Mouse (Mus musculus) midbrain, embryonic 11.5 days (tissue): ENCODE measurements at regions not wholly inside any gene's neighbourhood (a gene's known extent, or its start where the extent isn't known, plus 50 kb on each side); places are given as distances from the start of the nearest gene placed in this dataset.

Source experiments
- ATAC-seq: fragments of 200-750 bp; cut with Nextera tagmentation; 2 replicates; pipeline ENCODE4 v1.8.0; 2017; ENCODE audit warnings: moderate TSS enrichment, moderate library complexity; ENCODE audit not compliant: low FRiP score
- DNase-seq: peaks from one replicate; pipeline ENCODE4 v3.0.0; 2015; ENCODE audit warnings: low spot score; ENCODE audit errors: missing footprints
- H3K27ac ChIP-seq: fragments of 300-500 bp; sonication (generic); 2 replicates; pipeline ENCODE4 v1.5.1; 2014; ENCODE audit warnings: low read depth, low read length
- H3K27me3 ChIP-seq: fragments of 300-500 bp; sonication (generic); 2 replicates; pipeline ENCODE4 v1.6.1; 2014; ENCODE audit warnings: mild to moderate bottlenecking, low read length, moderate library complexity, mixed read lengths; ENCODE audit not compliant: control insufficient read depth, insufficient read depth
- H3K36me3 ChIP-seq: fragments of 300-500 bp; sonication (generic); 2 replicates; pipeline ENCODE4 v1.6.1; 2014; ENCODE audit warnings: mild to moderate bottlenecking, low read length, moderate library complexity, mixed read lengths; ENCODE audit not compliant: control insufficient read depth, insufficient read depth
- H3K4me1 ChIP-seq: fragments of 300-500 bp; sonication (generic); 2 replicates; pipeline ENCODE4 v1.6.1; 2014; ENCODE audit warnings: low read length; ENCODE audit not compliant: control insufficient read depth, insufficient read depth
- H3K4me2 ChIP-seq: fragments of 300-500 bp; sonication (generic); 2 replicates; pipeline ENCODE4 v1.6.1; 2014; ENCODE audit warnings: mild to moderate bottlenecking, moderate library complexity
- H3K4me3 ChIP-seq: fragments of 300-500 bp; sonication (generic); 2 replicates; pipeline ENCODE4 v1.5.1; 2014; ENCODE audit warnings: low read depth, low read length
- H3K9ac ChIP-seq: fragments of 300-500 bp; sonication (generic); 2 replicates; pipeline ENCODE4 v1.6.1; 2014; ENCODE audit warnings: low read length
- H3K9me3 ChIP-seq: fragments of 300-500 bp; sonication (generic); 2 replicates; pipeline ENCODE4 v1.6.1; 2016; ENCODE audit warnings: low read length; ENCODE audit not compliant: control insufficient read depth
- WGBS: fragments of 180-500 bp; shearing (Covaris S2); extraction: QIAGEN DNeasy Blood & Tissue Kit; methylation state at CpG from one replicate; pipeline ENCODE4 v1.1.7; 2014; 5-methylcytosine and 5-hydroxymethylcytosine counted together

DNA sequence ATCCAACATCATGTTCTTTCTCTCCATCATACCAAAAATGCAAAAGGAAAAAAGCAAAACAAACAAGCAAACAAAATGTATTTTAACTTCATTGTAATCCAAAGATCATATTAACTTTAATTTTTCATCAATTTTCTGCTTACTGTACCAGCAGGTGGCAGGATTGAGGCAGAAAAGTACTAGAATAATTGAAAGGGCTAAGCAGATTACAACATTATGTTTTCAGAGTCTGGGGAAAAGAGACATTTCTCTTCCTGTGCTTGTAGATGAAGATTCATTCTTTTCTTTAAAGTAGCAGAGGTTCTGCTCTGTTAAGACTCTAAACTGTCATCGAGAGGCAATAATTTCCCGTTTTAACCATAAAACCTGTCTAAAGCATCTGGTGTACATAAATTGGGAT lies 394.7 kb upstream of the Slitrk6 start:
- no peak for ATAC-seq
- peak; percentile 84 for DNase-seq
- 76% methylated on average over 2 of the region's 2 CpGs for WGBS

DNA sequence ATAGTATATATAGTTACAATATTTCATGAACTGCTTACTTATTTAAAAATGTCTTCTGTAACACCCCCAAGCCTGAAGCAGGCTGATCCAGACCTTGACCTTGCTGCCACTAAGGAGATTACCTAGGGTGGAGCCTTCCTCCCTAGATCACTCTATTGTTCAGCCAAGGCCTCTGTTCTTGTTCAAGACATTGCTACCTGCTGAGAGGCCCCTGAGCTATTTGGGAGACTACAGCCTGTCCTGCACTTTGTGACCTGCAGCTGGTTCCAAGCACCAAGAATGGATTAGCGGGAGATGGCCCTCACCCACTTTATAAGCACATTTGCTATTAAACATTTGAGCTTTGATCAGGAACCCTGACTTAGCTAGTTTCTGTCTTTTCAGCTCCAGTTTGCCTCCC lies 361.7 kb upstream of the Slitrk6 start:
- no peaks in the 10 kb centered on the region for H3K4me1 ChIP-seq
- 63% methylated on average over 1 of the region's 1 CpGs for WGBS
- H3K27me3 ChIP-seq, result no peaks in the 10 kb centered on the region
- no peaks in the 10 kb centered on the region for H3K36me3 ChIP-seq
- H3K27ac ChIP-seq, result no peak overlapping the region
- H3K4me2 ChIP-seq, result no peak overlapping the region
- ATAC-seq (no peak), DNase-seq (no peak)
- no peak overlapping the region for H3K9ac ChIP-seq
- H3K9me3 ChIP-seq, result no peaks in the 10 kb centered on the region
- no peak overlapping the region for H3K4me3 ChIP-seq

More for the DNA sequence above, 394.7 kb upstream of the Slitrk6 start:
- Histone ChIP-seq H3K9me3 (no peaks in the 10 kb centered on the region), H3K4me1 (no peaks in the 10 kb centered on the region), H3K4me2 (no peak overlapping the region), H3K27me3 (no peaks in the 10 kb centered on the region), H3K9ac (no peak overlapping the region), H3K27ac (no peak overlapping the region), H3K36me3 (no peaks in the 10 kb centered on the region), H3K4me3 (no peak overlapping the region)

DNA sequence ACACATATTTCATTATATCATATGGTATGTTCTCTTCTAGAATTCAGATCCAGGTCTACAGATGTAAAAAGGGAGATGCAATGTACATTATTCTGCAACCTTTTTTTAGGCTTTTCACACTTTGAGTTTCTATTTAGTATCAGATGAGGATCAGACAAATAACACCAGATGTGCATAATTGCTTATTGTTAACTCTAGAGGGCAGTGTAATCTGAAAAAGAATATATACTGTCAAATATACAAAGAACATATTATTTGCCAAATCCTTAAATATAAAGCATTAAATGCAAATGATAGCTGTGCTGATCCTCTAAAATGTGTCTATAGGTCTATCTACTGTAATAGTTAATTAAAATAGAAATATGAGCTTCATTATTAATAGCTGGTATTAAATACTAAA lies 348.6 kb upstream of the Slitrk6 start:
- Histone ChIP-seq H3K27ac (no peak overlapping the region), H3K4me3 (no peak overlapping the region), H3K36me3 (no peaks in the 10 kb centered on the region), H3K4me2 (no peak overlapping the region), H3K27me3 (no peaks in the 10 kb centered on the region), H3K9me3 (no peaks in the 10 kb centered on the region), H3K9ac (no peak overlapping the region), H3K4me1 (no peaks in the 10 kb centered on the region)
- DNase-seq (no peak), ATAC-seq (no peak)

DNA sequence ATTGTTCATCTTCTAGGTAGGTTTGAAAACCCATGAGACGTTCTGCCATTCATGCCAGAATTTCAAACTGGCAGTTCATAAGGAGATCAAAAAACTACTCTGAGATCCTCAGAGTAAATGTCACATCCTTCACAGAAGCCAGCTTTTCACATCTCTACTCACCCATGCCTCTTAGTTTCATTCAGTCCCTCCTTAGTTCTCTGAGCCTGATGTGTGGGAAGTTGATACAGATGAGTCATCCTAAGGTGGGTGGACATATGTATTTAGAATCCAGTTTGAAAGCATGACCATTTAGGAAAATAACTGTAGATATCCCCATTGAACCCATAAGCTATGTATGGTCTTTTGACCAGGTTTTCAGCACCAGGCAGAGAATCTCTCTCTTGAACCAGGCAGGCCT lies 345.3 kb upstream of the Slitrk6 start:
- Histone ChIP-seq H3K9ac (no peak overlapping the region), H3K27ac (no peak overlapping the region), H3K4me3 (no peak overlapping the region), H3K4me2 (no peak overlapping the region), H3K27me3 (no peaks in the 10 kb centered on the region), H3K36me3 (no peaks in the 10 kb centered on the region), H3K9me3 (no peaks in the 10 kb centered on the region), H3K4me1 (no peaks in the 10 kb centered on the region)
- ATAC-seq, result no peak
- DNase-seq, result no peak
- WGBS, result 86% methylated on average over 1 of the region's 1 CpGs

DNA sequence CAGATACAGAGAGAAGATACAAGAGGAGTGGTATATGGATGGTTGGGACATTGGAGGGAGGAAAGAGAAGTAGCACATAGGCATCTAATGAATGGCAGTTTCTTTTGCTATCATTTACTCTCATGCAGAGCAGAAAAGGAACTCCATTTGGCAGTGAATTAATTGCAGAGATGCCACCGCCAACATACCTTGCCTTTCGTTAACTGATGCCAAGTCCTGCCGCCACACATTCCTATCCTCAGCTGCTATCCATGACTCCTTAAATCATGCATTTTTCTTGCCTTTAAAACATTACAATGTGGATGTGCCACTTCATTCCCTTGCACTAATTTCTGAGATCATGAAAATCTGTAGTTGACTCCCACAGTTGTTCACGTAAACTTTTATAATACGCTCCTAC lies 341.3 kb upstream of the Slitrk6 start:
- no peak for DNase-seq

GRCm38 (mm10) chr14:111074517-111074916 lies 319.6 kb upstream of the Slitrk6 start:
- H3K9ac ChIP-seq, result no peak overlapping the region
- H3K4me3 ChIP-seq, result no peak overlapping the region
- no peaks in the 10 kb centered on the region for H3K36me3 ChIP-seq
- no peak for ATAC-seq
- no peaks in the 10 kb centered on the region for H3K9me3 ChIP-seq
- no peak overlapping the region for H3K27ac ChIP-seq
- H3K27me3 ChIP-seq, result no peaks in the 10 kb centered on the region
- WGBS, result 86% methylated on average over 5 of the region's 5 CpGs
- DNase-seq, result no peak
- no peak overlapping the region for H3K4me2 ChIP-seq
- H3K4me1 ChIP-seq, result no peaks in the 10 kb centered on the region

More for the DNA sequence above, 341.3 kb upstream of the Slitrk6 start:
- Histone ChIP-seq H3K27ac (no peak overlapping the region), H3K4me3 (no peak overlapping the region), H3K4me1 (no peaks in the 10 kb centered on the region), H3K36me3 (no peaks in the 10 kb centered on the region), H3K9me3 (no peaks in the 10 kb centered on the region), H3K27me3 (no peaks in the 10 kb centered on the region), H3K4me2 (no peak overlapping the region), H3K9ac (no peak overlapping the region)
- no peak for ATAC-seq
- WGBS, result 95% methylated on average over 5 of the region's 5 CpGs

GRCm38 (mm10) chr14:111073529-111073928 lies 318.6 kb upstream of the Slitrk6 start:
- H3K27ac ChIP-seq, result no peak overlapping the region
- no peak overlapping the region for H3K9ac ChIP-seq
- no peaks in the 10 kb centered on the region for H3K9me3 ChIP-seq
- H3K27me3 ChIP-seq, result no peaks in the 10 kb centered on the region
- no peak overlapping the region for H3K4me2 ChIP-seq
- H3K36me3 ChIP-seq, result no peaks in the 10 kb centered on the region
- ATAC-seq (no peak), DNase-seq (no peak)
- 70% methylated on average over 4 of the region's 4 CpGs for WGBS
- H3K4me1 ChIP-seq, result no peaks in the 10 kb centered on the region
- H3K4me3 ChIP-seq, result no peak overlapping the region
